Mouse (Mus musculus) thymus, adult 2 months (tissue): ENCODE data around the gene Cdt1.

Experiments
- CTCF ChIP-seq: fragments of 200-500 bp; IDR thresholded peaks from 2 replicates; pipeline ENCODE4 v1.5.1; 2012; ENCODE audit warnings: mild to moderate bottlenecking, control low read depth, low read length, moderate library complexity, borderline replicate concordance; ENCODE audit not compliant: control insufficient read depth, poor library complexity, insufficient read depth; ENCODE audit errors: extremely low read depth
- POLR2A ChIP-seq: fragments of 200-500 bp; IDR thresholded peaks from 2 replicates; pipeline ENCODE4 v1.6.1; 2012; ENCODE audit warnings: mild to moderate bottlenecking, low read length, control low read depth, moderate library complexity; ENCODE audit not compliant: control insufficient read depth, poor library complexity, insufficient read depth; ENCODE audit errors: extremely low read depth

DNA sequence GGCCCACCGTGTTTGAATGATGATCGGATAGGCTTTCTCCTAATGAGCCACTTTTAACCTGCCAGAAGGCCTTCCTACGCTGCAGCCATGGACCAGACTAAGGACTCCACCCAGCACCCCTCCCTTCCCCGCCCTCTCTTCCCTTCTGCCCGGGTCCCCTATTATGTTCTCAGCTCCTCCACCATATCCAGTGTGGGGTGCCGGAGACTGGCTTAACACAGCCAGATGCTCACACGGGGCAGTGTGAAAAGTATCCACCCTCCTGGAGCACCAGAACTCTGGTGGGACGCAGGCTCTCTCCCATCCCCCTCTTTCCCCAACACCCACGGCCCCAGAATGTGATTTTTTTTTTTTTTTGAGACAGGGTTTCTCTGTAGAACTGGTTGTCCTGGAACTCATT, 5.8 kb downstream of the Cdt1 start:
- no peak for TF ChIP-seq CTCF
- TF ChIP-seq POLR2A: no peak
